Mouse (Mus musculus) intestine, embryonic 14.5 days (tissue): Measurements from ENCODE around the gene Prtn3. TPM values are rescaled to one million over a fixed set of nuclear protein-coding genes. Genes with fewer than 3 reads are reported as not detected.

ENCODE experiments used
- ATAC-seq: fragments of 200-750 bp; cut with Nextera tagmentation; replicated peaks from 2 replicates; pipeline ENCODE4 v1.8.0; 2017; ENCODE audit warnings: low read depth, moderate number of reproducible peaks, moderate TSS enrichment, moderate library complexity; ENCODE audit not compliant: low FRiP score, low TSS enrichment
- DNase-seq: peaks from one replicate; pipeline ENCODE4 v3.0.0-alpha.2; 2018; ENCODE audit warnings: low spot score
- H3K27ac ChIP-seq: fragments of 300-500 bp; sonication (generic); 2 replicates; pipeline ENCODE4 v1.5.1; 2014; ENCODE audit warnings: low read depth, mild to moderate bottlenecking, control low read depth
- H3K27me3 ChIP-seq: fragments of 300-500 bp; sonication (generic); replicated peaks from 2 replicates; pipeline ENCODE4 v1.6.1; 2014; ENCODE audit warnings: low read length, control low read depth; ENCODE audit not compliant: control insufficient read depth, insufficient read depth
- H3K36me3 ChIP-seq: fragments of 300-500 bp; sonication (generic); 2 replicates; pipeline ENCODE4 v1.6.1; 2014; ENCODE audit warnings: low read length, control low read depth; ENCODE audit not compliant: control insufficient read depth, insufficient read depth
- H3K4me1 ChIP-seq: fragments of 300-500 bp; sonication (generic); replicated peaks from 2 replicates; pipeline ENCODE4 v1.6.1; 2014; ENCODE audit warnings: low read length, control low read depth, mixed read lengths; ENCODE audit not compliant: control insufficient read depth, insufficient read depth
- H3K4me2 ChIP-seq: fragments of 300-500 bp; sonication (generic); 2 replicates; pipeline ENCODE4 v1.6.1; 2014; ENCODE audit warnings: low read length
- H3K4me3 ChIP-seq: fragments of 300-500 bp; sonication (generic); 2 replicates; pipeline ENCODE4 v1.5.1; 2014; ENCODE audit warnings: low read depth, low read length, control low read depth, mixed read lengths
- H3K9ac ChIP-seq: fragments of 300-500 bp; sonication (generic); 2 replicates; pipeline ENCODE4 v1.6.1; 2014; ENCODE audit warnings: mild to moderate bottlenecking, low read length
- H3K9me3 ChIP-seq: fragments of 300-500 bp; sonication (generic); 2 replicates; pipeline ENCODE4 v1.6.1; 2016; ENCODE audit warnings: low read length, control low read depth; ENCODE audit not compliant: control insufficient read depth
- WGBS: fragments of 180-500 bp; shearing (Covaris S2); extraction: QIAGEN DNeasy Blood & Tissue Kit; methylation state at CpG from one replicate; pipeline ENCODE4 v1.1.7; 2014; 5-methylcytosine and 5-hydroxymethylcytosine counted together
- polyA plus RNA-seq: library from polyadenylated mRNA; unstranded; fragments of >200 nt; fragmentation: Nextera tagmentation; extraction: Ambion mirVana; gene quantifications from 2 replicates; pipeline ENCODE4 v1.2.1, GENCODE M21; 2014

Gene Prtn3
- polyA plus RNA-seq, 1 experiment from 2014 or later = 5.2 TPM

- H3K4me3 ChIP-seq = no peak overlapping the region
Observed at GRCm38 (mm10) chr10:79920056-79920890, 46.0 kb downstream of the Prtn3 start.

GRCm38 (mm10) chr10:79920958-79921535, 46.8 kb downstream of the Prtn3 start, which contains the start of gene R3hdm4:
R3hdm4 (minus strand) TSS chr10:79921208.
- no peak within 1 kb of the TSS for H3K27ac ChIP-seq
- H3K9me3 ChIP-seq = no peaks in the 10 kb centered on the region
- H3K9ac ChIP-seq = peak within 1 kb of the TSS; percentile 21; the same call in 1 of the 2 replicates
- peak within 1 kb of the TSS; percentile 47 for H3K4me2 ChIP-seq
- peak within 1 kb of the TSS; percentile 24 for H3K4me3 ChIP-seq
- 3% methylated on average over 41 of the region's 41 CpGs for WGBS
- H3K27me3 ChIP-seq = peaks cover 57% of the 10 kb centered on the region
- no peaks in the 10 kb centered on the region for H3K36me3 ChIP-seq
- no peak for ATAC-seq
- peak; percentile 61 for DNase-seq
- peaks cover 30% of the 10 kb centered on the region for H3K4me1 ChIP-seq

More at GRCm38 (mm10) chr10:79920056-79920890, 46.0 kb downstream of the Prtn3 start:
- no peaks in the 10 kb centered on the region for H3K9me3 ChIP-seq
- no peak overlapping the region for H3K4me2 ChIP-seq
- DNase-seq (peak; percentile 61), ATAC-seq (no peak)
- no peak overlapping the region for H3K27ac ChIP-seq
- peaks cover 32% of the 10 kb centered on the region for H3K4me1 ChIP-seq
- H3K9ac ChIP-seq = no peak overlapping the region
- peaks cover 57% of the 10 kb centered on the region for H3K27me3 ChIP-seq
- 27% methylated on average over 26 of the region's 26 CpGs for WGBS
- H3K36me3 ChIP-seq = no peaks in the 10 kb centered on the region

GRCm38 (mm10) chr10:79921572-79921971, 47.3 kb downstream of the Prtn3 start:
- WGBS = 2% methylated on average over 34 of the region's 34 CpGs
- H3K27ac ChIP-seq = no peak overlapping the region
- no peak for ATAC-seq

GRCm38 (mm10) chr10:79924998-79925784, 50.9 kb downstream of the Prtn3 start:
- Histone ChIP-seq H3K9me3 (no peaks in the 10 kb centered on the region), H3K4me1 (peaks cover 27% of the 10 kb centered on the region), H3K9ac (no peak overlapping the region), H3K27me3 (peaks cover 29% of the 10 kb centered on the region), H3K36me3 (no peaks in the 10 kb centered on the region), H3K27ac (no peak overlapping the region), H3K4me3 (no peak overlapping the region; the same call in 1 of the 2 replicates), H3K4me2 (peak overlapping the region; percentile 88)
- ATAC-seq (no peak), DNase-seq (peak; percentile 96)
- WGBS = 12% methylated on average over 29 of the region's 29 CpGs

More at GRCm38 (mm10) chr10:79921572-79921971, 47.3 kb downstream of the Prtn3 start:
- peak overlapping the region; percentile 21; the same call in 1 of the 2 replicates for H3K9ac ChIP-seq
- peaks cover 32% of the 10 kb centered on the region for H3K4me1 ChIP-seq
- H3K36me3 ChIP-seq = no peaks in the 10 kb centered on the region
- peaks cover 57% of the 10 kb centered on the region for H3K27me3 ChIP-seq
- no peaks in the 10 kb centered on the region for H3K9me3 ChIP-seq
- H3K4me2 ChIP-seq = peak overlapping the region; percentile 47
- H3K4me3 ChIP-seq = peak overlapping the region; percentile 24
- peak; percentile 74 for DNase-seq

- H3K9ac ChIP-seq = peak overlapping the region; percentile 76
- H3K36me3 ChIP-seq = peaks cover 5% of the 10 kb centered on the region; the same call in 1 of the 2 replicates
- H3K4me2 ChIP-seq = peak overlapping the region; percentile 88
- 5% methylated on average over 15 of the region's 15 CpGs for WGBS
- no peaks in the 10 kb centered on the region for H3K9me3 ChIP-seq
- DNase-seq = peak; percentile 69
- H3K27ac ChIP-seq = peak overlapping the region; percentile 80; the same call in 1 of the 2 replicates
- no peak for ATAC-seq
- H3K27me3 ChIP-seq = peaks cover 22% of the 10 kb centered on the region
- peak overlapping the region; percentile 58 for H3K4me3 ChIP-seq
- H3K4me1 ChIP-seq = peaks cover 27% of the 10 kb centered on the region
Observed at GRCm38 (mm10) chr10:79925785-79926490, 51.7 kb downstream of the Prtn3 start.

- Histone ChIP-seq H3K27me3 (peaks cover 14% of the 10 kb centered on the region), H3K4me1 (peaks cover 22% of the 10 kb centered on the region), H3K36me3 (peaks cover 12% of the 10 kb centered on the region), H3K4me2 (peak within 1 kb of the TSS; percentile 88), H3K27ac (peak within 1 kb of the TSS; percentile 80), H3K9ac (peak within 1 kb of the TSS; percentile 76), H3K9me3 (no peaks in the 10 kb centered on the region), H3K4me3 (peak within 1 kb of the TSS; percentile 58)
- WGBS = under 1% methylated on average over 63 of the region's 63 CpGs
- ATAC-seq = peak; percentile 83
- DNase-seq = peak; percentile 95
Observed at GRCm38 (mm10) chr10:79926491-79927323, 52.4 kb downstream of the Prtn3 start, which contains the start of gene Arid3a. Arid3a (plus strand) TSS chr10:79927043.

GRCm38 (mm10) chr10:79927324-79928029, 53.2 kb downstream of the Prtn3 start:
- Histone ChIP-seq H3K27ac (peak overlapping the region; percentile 80), H3K4me3 (peak overlapping the region; percentile 58), H3K4me1 (peaks cover 27% of the 10 kb centered on the region), H3K4me2 (peak overlapping the region; percentile 88), H3K27me3 (peaks cover 7% of the 10 kb centered on the region; the same call in 1 of the 2 replicates), H3K36me3 (peaks cover 19% of the 10 kb centered on the region), H3K9ac (peak overlapping the region; percentile 76), H3K9me3 (no peaks in the 10 kb centered on the region)
- ATAC-seq (peak; percentile 21; the same call in 1 of the 2 replicates), DNase-seq (peak; percentile 87)
- WGBS = 1% methylated on average over 53 of the region's 54 CpGs
